Mouse (Mus musculus) forebrain, embryonic 13.5 days (tissue): ENCODE data around the gene Klk1b3. TPM values are rescaled to one million over a fixed set of nuclear protein-coding genes. Genes with fewer than 3 reads are reported as not detected.
"Not testable (repeated sequence)": the region's sequence is repeated elsewhere in the genome, so short reads cannot be mapped to it uniquely, and the experiment has no call there.

Experiments
- ATAC-seq: fragments of 200-750 bp; cut with Nextera tagmentation; 2 replicates; pipeline ENCODE4 v1.8.0; 2017
- H3K27ac ChIP-seq: fragments of 300-500 bp; sonication (generic); 2 replicates; pipeline ENCODE4 v1.5.1; 2015; ENCODE audit warnings: inconsistent platforms, mild to moderate bottlenecking, moderate library complexity
- H3K27me3 ChIP-seq: fragments of 300-500 bp; sonication (generic); 2 replicates; pipeline ENCODE4 v1.6.1; 2015; ENCODE audit warnings: mild to moderate bottlenecking, inconsistent platforms
- H3K36me3 ChIP-seq: fragments of 300-500 bp; sonication (generic); 2 replicates; pipeline ENCODE4 v1.6.1; 2015; ENCODE audit warnings: mild to moderate bottlenecking, inconsistent platforms; ENCODE audit not compliant: poor library complexity, severe bottlenecking
- H3K4me1 ChIP-seq: fragments of 300-500 bp; sonication (generic); 2 replicates; pipeline ENCODE4 v1.6.1; 2015; ENCODE audit warnings: inconsistent platforms
- H3K4me2 ChIP-seq: fragments of 300-500 bp; sonication (generic); 2 replicates; pipeline ENCODE4 v1.6.1; 2015; ENCODE audit warnings: inconsistent platforms, mild to moderate bottlenecking, moderate library complexity
- H3K4me3 ChIP-seq: fragments of 300-500 bp; sonication (generic); 2 replicates; pipeline ENCODE4 v1.5.1; 2015; ENCODE audit warnings: mild to moderate bottlenecking, inconsistent platforms
- H3K9ac ChIP-seq: fragments of 300-500 bp; sonication (generic); 2 replicates; pipeline ENCODE4 v1.6.1; 2015; ENCODE audit warnings: mild to moderate bottlenecking, inconsistent platforms
- H3K9me3 ChIP-seq: fragments of 300-500 bp; sonication (generic); replicated peaks from 2 replicates; pipeline ENCODE4 v1.6.1; 2016; ENCODE audit warnings: inconsistent platforms
- WGBS: fragments of 180-500 bp; shearing (Covaris S2); methylation state at CpG from one replicate; pipeline ENCODE4 v1.1.7; 2015; 5-methylcytosine and 5-hydroxymethylcytosine counted together
- polyA plus RNA-seq: library from polyadenylated mRNA; unstranded; fragments of >200 nt; fragmentation: Nextera tagmentation; extraction: Ambion mirVana; gene quantifications from 2 replicates; pipeline ENCODE4 v1.2.1, GENCODE M21; 2015

Klk1b3 gene
- not detected in 2 replicates for polyA plus RNA-seq

GRCm38 (mm10) chr7:44197891-44198290, at the start of gene Klk1b3:
Gene Klk1b3, plus strand, starts transcription at chr7:44198191.
- Histone ChIP-seq H3K27me3 (no peaks in the 10 kb centered on the region), H3K4me3 (no peak within 1 kb of the TSS), H3K4me2 (no peak within 1 kb of the TSS), H3K4me1 (no peaks in the 10 kb centered on the region), H3K9ac (no peak within 1 kb of the TSS), H3K9me3 (no peaks in the 10 kb centered on the region), H3K27ac (no peak within 1 kb of the TSS), H3K36me3 (no peaks in the 10 kb centered on the region)
- ATAC-seq: no peak
- WGBS: 79% methylated on average over 3 of the region's 3 CpGs

- Histone ChIP-seq H3K36me3 (no peaks in the 10 kb centered on the region), H3K4me2 (no peak overlapping the region), H3K4me1 (no peaks in the 10 kb centered on the region), H3K27me3 (no peaks in the 10 kb centered on the region), H3K4me3 (no peak overlapping the region), H3K9ac (no peak overlapping the region), H3K9me3 (no peaks in the 10 kb centered on the region), H3K27ac (no peak overlapping the region)
- ATAC-seq: no peak
- 22% methylated on average over 9 of the region's 9 CpGs for WGBS
Measured at GRCm38 (mm10) chr7:44179299-44180045, 18.5 kb upstream of the Klk1b3 start.

GRCm38 (mm10) chr7:44186516-44186915, 11.5 kb upstream of the Klk1b3 start:
- H3K9ac ChIP-seq, H3K27ac ChIP-seq, H3K9me3 ChIP-seq, ATAC-seq, H3K4me2 ChIP-seq, H3K4me3 ChIP-seq, H3K27me3 ChIP-seq, H3K4me1 ChIP-seq, H3K36me3 ChIP-seq: not testable (repeated sequence)
- 67% methylated on average over 8 of the region's 8 CpGs for WGBS

DNA sequence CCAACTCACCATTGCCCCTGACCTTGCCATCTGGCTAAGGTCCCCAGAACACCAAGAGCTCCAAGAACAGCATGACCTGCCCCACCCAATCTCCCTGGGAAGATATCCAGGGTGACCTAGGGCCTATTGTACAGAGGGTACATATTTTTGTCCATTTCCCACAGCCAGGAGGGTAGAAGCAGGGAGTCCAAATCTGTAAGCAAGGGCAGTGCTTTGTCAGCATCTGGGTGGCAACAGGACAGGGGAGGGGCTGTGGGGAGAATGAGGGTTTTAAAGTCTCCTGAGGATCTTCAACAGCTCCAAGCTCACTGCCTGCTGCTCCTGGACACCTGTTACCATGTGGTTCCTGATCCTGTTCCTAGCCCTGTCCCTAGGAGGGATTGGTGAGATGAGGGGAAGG, 10.1 kb upstream of the Klk1b3 start, which contains the start of gene Klk1b24:
Gene Klk1b24, plus strand, starts transcription at position 301 of the 400 bp plus-strand sequence.
- not testable (repeated sequence) for H3K4me2 ChIP-seq, H3K27ac ChIP-seq, H3K27me3 ChIP-seq, H3K4me3 ChIP-seq, H3K9ac ChIP-seq, H3K36me3 ChIP-seq, H3K4me1 ChIP-seq, ATAC-seq, H3K9me3 ChIP-seq

DNA sequence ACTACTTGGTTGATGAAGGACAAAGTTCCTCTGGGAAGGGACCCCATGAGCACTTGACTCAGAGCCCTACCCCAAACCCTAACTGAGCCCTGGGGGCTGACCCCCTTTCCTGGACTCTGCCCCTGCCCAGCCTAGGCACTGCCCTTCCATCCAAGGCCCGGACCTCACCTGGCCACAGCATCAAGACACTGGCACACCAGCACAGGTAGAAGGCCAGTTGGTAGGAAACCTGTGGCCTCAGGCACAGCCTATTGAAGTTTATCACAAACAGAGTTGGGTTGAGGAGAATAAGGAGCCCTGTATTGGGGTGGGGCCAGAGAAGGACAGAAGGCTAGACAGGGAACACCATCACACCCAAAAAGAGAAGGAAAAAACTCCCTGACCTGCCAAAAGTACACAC, 4.5 kb upstream of the Klk1b3 start:
- not testable (repeated sequence) for H3K27me3 ChIP-seq, H3K9ac ChIP-seq, H3K4me1 ChIP-seq, H3K4me2 ChIP-seq, ATAC-seq, H3K9me3 ChIP-seq, H3K27ac ChIP-seq, H3K36me3 ChIP-seq, H3K4me3 ChIP-seq
- WGBS: 69% methylated on average over 1 of the region's 1 CpGs

DNA sequence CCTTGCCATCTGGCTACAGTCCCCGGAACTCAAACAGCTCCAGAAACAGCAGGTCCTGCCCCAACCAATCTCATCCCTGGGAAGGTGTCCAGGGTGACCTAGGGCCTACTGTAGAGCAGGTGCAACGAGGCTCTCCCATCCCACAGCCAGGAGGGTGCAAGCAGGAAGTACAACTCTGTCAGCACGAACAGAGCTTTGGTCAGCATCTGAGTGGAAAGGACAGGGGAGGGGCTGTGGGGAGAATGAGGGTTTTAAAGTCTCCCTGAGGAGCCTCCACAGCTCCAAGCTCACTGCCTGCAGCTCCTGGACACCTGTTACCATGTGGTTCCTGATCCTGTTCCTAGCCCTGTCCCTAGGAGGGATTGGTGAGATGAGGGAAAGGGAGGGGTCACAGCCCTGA, 9.1 kb downstream of the Klk1b3 start, which contains the start of gene Klk1b4:
Gene Klk1b4, plus strand, starts transcription at position 301 of the 400 bp plus-strand sequence.
- not testable (repeated sequence) for H3K27ac ChIP-seq, H3K4me3 ChIP-seq, ATAC-seq, H3K27me3 ChIP-seq, H3K36me3 ChIP-seq, H3K9ac ChIP-seq, H3K4me1 ChIP-seq, H3K9me3 ChIP-seq, H3K4me2 ChIP-seq
- WGBS: 46% methylated on average over 3 of the region's 3 CpGs

DNA sequence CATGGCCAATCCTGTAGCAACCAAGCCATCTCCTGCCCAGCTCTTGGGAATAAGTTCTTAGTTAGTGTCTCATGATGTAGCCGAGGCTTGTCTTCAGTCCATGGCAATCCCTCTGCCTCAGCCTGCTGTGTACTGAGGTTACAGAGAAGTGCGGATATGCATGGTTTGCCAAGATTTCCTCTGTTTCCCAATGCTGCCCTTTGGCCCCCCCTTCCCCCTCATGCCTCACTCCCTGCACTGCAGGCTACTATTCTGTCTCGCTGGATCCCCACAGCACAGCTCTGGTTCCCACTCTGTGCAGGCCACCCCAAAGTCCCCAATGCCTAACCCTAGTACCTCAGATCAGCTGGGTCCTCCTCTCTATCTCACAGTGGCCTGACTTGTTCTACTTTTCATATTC, 10.3 kb downstream of the Klk1b3 start:
- Histone ChIP-seq H3K9ac (no peak overlapping the region), H3K4me2 (no peak overlapping the region), H3K27me3 (no peaks in the 10 kb centered on the region), H3K36me3 (no peaks in the 10 kb centered on the region), H3K27ac (no peak overlapping the region), H3K4me3 (no peak overlapping the region), H3K9me3 (no peaks in the 10 kb centered on the region), H3K4me1 (no peaks in the 10 kb centered on the region)
- ATAC-seq: no peak
- 87% methylated on average over 3 of the region's 3 CpGs for WGBS

DNA sequence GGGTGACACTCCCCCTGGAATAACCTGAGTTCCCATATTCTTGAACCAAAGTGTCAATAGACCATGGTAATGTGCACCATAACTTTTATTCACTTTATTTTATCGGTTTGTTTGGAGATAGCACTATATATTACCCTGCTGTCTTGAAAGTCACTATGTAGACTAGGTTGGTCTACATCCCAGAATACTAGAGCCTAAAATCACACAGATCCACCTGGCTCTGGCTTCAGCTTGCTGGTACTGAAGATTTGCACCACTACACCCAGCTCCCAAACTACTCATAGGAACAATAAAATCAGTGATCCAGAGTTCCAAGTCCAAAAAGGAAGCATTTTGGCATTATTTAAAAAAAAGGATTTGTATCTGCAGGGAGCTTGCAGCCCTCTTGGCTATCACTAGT, 17.7 kb downstream of the Klk1b3 start, which contains the start of gene Klk1b5:
Gene Klk1b5, plus strand, starts transcription at position 301 of the 400 bp plus-strand sequence.
- no peak within 1 kb of the TSS for H3K4me2 ChIP-seq
- no peaks in the 10 kb centered on the region for H3K4me1 ChIP-seq
- no peak within 1 kb of the TSS for H3K9ac ChIP-seq
- no peak within 1 kb of the TSS for H3K27ac ChIP-seq
- H3K36me3 ChIP-seq: no peaks in the 10 kb centered on the region
- 82% methylated on average over 1 of the region's 1 CpGs for WGBS
- no peaks in the 10 kb centered on the region for H3K9me3 ChIP-seq
- H3K27me3 ChIP-seq: no peaks in the 10 kb centered on the region
- no peak within 1 kb of the TSS for H3K4me3 ChIP-seq
- no peak for ATAC-seq

DNA sequence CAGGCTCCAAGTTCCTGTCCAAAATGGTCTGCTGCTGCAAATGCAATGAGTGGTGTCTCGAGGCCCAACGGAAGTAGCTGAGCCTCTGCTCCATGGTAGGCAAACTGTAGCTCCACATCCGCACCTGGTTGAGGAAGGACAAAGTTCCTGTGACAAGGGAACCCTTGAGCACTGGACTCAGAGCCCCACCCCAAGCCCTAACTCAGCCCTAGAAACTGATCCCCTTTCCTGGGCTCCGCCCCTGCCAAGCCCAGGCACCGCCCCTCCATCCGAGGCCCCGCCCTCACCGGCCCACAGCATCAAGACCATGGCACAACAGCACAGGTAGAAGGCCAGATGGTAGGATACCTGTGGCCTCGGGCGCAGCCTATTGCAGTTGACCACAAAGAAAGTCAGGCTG, 23.6 kb downstream of the Klk1b3 start:
- H3K27me3 ChIP-seq, H3K4me1 ChIP-seq, ATAC-seq, H3K9ac ChIP-seq, H3K9me3 ChIP-seq, H3K27ac ChIP-seq, H3K36me3 ChIP-seq, H3K4me3 ChIP-seq, H3K4me2 ChIP-seq: not testable (repeated sequence)
- WGBS: 77% methylated on average over 8 of the region's 10 CpGs

- not testable (repeated sequence) for H3K4me3 ChIP-seq, ATAC-seq, H3K9ac ChIP-seq, H3K4me1 ChIP-seq, H3K9me3 ChIP-seq, H3K36me3 ChIP-seq, H3K4me2 ChIP-seq, H3K27ac ChIP-seq, H3K27me3 ChIP-seq
- WGBS: 80% methylated on average over 6 of the region's 6 CpGs
Measured at GRCm38 (mm10) chr7:44222335-44222734, 24.3 kb downstream of the Klk1b3 start.

DNA sequence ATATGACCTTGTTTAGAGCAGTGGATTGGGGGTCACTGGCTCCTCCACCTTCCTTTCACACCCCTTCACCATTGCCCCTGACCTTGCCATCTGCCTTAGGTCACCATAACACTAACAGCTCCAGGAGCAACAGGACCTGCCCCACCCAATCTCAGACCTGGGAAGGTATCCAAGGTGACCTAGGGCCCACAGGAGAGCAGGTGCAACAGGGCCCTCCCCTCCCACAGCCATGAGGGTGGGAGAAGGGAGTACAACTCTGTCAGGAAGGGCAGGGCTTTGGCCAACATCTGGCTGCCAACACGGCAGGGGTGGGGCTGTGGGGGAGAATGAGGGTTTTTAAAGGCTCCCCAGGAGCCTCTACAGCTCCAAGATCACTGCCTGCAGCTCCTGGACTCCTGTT, 27.1 kb downstream of the Klk1b3 start, which contains the start of gene Klk1:
Gene Klk1, plus strand, starts transcription at position 285 of the 400 bp plus-strand sequence.
- H3K27me3 ChIP-seq: no peaks in the 10 kb centered on the region
- no peak within 1 kb of the TSS for H3K4me3 ChIP-seq
- no peak within 1 kb of the TSS for H3K27ac ChIP-seq
- ATAC-seq: no peak
- H3K4me1 ChIP-seq: no peaks in the 10 kb centered on the region
- 54% methylated on average over 1 of the region's 1 CpGs for WGBS
- H3K4me2 ChIP-seq: no peak within 1 kb of the TSS
- H3K36me3 ChIP-seq: no peaks in the 10 kb centered on the region
- no peaks in the 10 kb centered on the region for H3K9me3 ChIP-seq
- no peak within 1 kb of the TSS for H3K9ac ChIP-seq

DNA sequence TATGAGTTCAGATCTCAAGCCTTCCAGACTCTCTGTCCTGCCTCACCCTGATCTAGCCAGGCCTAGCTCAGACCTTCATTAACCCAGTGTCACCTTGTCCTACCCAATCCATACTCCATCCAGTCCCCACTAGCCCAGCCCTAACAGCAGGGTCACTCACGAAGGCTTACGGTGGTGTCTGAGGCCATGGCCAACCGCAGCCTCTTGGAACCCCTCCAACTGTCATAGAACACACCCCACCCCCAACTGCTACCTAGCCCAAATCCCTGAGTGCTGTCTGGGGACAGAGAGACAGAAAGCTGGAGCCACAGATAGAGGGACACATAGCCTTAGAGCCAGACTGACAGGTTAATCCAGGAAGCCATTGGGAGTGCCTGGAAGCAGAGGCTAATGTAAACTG, 37.9 kb downstream of the Klk1b3 start, which contains the start of gene Gm36864:
Gene Gm36864, plus strand, starts transcription at position 269 of the 400 bp plus-strand sequence.
- 80% methylated on average over 3 of the region's 3 CpGs for WGBS

GRCm38 (mm10) chr7:44239913-44240312, 41.9 kb downstream of the Klk1b3 start:
- no peak overlapping the region for H3K27ac ChIP-seq
- H3K36me3 ChIP-seq: no peaks in the 10 kb centered on the region
- 56% methylated on average over 2 of the region's 2 CpGs for WGBS
- H3K9ac ChIP-seq: no peak overlapping the region
- no peak for ATAC-seq
- no peaks in the 10 kb centered on the region for H3K4me1 ChIP-seq
- no peak overlapping the region for H3K4me3 ChIP-seq
- no peak overlapping the region for H3K4me2 ChIP-seq
- H3K27me3 ChIP-seq: 0 out of 2 replicates have a peak, but pooled peaks cover 3% of the 10 kb centered on the region
- no peaks in the 10 kb centered on the region for H3K9me3 ChIP-seq

More for the DNA sequence above, 37.9 kb downstream of the Klk1b3 start, which contains the start of gene Gm36864:
- no peaks in the 10 kb centered on the region for H3K4me1 ChIP-seq
- no peak within 1 kb of the TSS for H3K27ac ChIP-seq
- no peak within 1 kb of the TSS for H3K4me2 ChIP-seq
- 0 out of 2 replicates have a peak, but pooled peaks cover 3% of the 10 kb centered on the region for H3K27me3 ChIP-seq
- H3K4me3 ChIP-seq: no peak within 1 kb of the TSS
- ATAC-seq: no peak
- H3K9me3 ChIP-seq: no peaks in the 10 kb centered on the region
- no peak within 1 kb of the TSS for H3K9ac ChIP-seq
- no peaks in the 10 kb centered on the region for H3K36me3 ChIP-seq
